Mouse (Mus musculus) midbrain, embryonic 13.5 days (tissue): ENCODE data around the gene Hdac9. TPM values are rescaled to one million over a fixed set of nuclear protein-coding genes. Genes with fewer than 3 reads are reported as not detected.

Source experiments
- polyA plus RNA-seq: library from polyadenylated mRNA; unstranded; fragments of >200 nt; fragmentation: Nextera tagmentation; extraction: Ambion mirVana; gene quantifications from 2 replicates; pipeline ENCODE4 v1.2.1, GENCODE M21; 2015

Hdac9 gene
- polyA plus RNA-seq, 1 experiment from 2014 or later: 11.9 TPM

Other genes starting within 250 kb of the Hdac9 start
- gene Prps1l1, start 67.7 kb upstream of the Hdac9 start, polyA plus RNA-seq: 0.09 TPM in 1 of 2 replicates, not detected in the other
- 23.3 and 23.8 TPM in 2 replicates for gene Snx13, start 130.1 kb upstream of the Hdac9 start, polyA plus RNA-seq